Mouse (Mus musculus) embryonic fibroblast, embryonic 13.5 days (primary cell): ENCODE data around the gene Btbd2.
A peak's percentile ranks its signal among the peaks of the same experiment; 100 is the strongest.

Experiments used
- CTCF ChIP-seq: IDR thresholded peaks from 2 replicates; pipeline ENCODE4 v1.5.1; 2011; ENCODE audit warnings: mild to moderate bottlenecking, control low read depth, low read length, moderate library complexity, borderline replicate concordance; ENCODE audit not compliant: insufficient read depth
- POLR2A ChIP-seq: IDR thresholded peaks from 2 replicates; pipeline ENCODE4 v1.6.1; 2011; ENCODE audit warnings: low read depth, mild to moderate bottlenecking, control low read depth, low read length, moderate library complexity

DNA sequence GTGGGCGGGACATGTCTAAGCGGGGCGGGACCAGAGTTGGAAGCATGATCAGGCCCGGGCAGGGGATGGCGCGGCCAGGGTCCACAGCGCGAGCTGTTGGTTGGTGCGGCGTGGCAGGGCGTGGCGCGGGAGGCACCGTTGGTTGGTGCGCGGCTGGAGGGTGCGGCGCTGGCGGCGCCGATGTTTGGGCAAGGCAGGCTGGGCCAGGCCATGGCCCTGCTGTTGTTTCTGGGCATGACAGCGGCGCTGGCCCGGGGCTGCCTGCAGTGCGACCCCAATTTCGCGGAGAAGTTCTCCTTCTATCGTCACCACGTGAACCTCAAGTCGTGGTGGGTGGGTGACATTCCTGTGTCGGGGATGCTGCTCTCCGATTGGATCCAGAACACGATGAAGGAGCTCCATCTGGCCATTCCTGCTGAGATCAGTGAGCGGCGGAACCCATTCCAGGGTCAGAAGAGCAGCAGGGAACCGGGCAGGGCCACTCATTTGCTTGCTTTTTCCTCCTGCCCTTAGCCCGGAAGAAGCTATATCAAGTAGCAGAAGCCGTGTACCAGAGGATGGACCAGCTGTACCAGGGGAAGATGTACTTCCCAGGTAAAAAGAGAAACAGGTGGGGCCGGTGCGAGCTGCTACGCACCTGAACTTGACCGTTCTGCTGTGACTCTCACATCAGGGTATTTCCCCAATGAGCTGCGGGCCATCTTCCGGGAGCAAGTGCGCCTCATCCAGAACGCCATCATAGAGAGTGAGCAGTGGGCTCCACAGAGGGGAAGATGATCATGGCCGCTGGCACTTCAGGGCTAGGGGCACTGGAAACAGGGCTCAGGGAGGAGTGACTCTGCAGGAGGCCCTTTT is 45.9 kb upstream of the Btbd2 start:
- TF ChIP-seq POLR2A = peak; percentile 85
- TF ChIP-seq CTCF = no peak
